Mouse (Mus musculus) naive thymus-derived CD4-positive, alpha-beta T cell, adult 5 months (primary cell): ENCODE measurements around the gene Gm42791. TPM values are rescaled to one million over a fixed set of nuclear protein-coding genes. Genes with fewer than 3 reads are reported as not detected.

Experiments
- polyA plus RNA-seq: library from polyadenylated mRNA; unstranded; fragments of 100-300 nt; shearing (Covaris generic); gene quantifications from one replicate; pipeline ENCODE4 v1.2.1, GENCODE M21; 2017

Gene Gm42791
- not detected for polyA plus RNA-seq

DNA sequence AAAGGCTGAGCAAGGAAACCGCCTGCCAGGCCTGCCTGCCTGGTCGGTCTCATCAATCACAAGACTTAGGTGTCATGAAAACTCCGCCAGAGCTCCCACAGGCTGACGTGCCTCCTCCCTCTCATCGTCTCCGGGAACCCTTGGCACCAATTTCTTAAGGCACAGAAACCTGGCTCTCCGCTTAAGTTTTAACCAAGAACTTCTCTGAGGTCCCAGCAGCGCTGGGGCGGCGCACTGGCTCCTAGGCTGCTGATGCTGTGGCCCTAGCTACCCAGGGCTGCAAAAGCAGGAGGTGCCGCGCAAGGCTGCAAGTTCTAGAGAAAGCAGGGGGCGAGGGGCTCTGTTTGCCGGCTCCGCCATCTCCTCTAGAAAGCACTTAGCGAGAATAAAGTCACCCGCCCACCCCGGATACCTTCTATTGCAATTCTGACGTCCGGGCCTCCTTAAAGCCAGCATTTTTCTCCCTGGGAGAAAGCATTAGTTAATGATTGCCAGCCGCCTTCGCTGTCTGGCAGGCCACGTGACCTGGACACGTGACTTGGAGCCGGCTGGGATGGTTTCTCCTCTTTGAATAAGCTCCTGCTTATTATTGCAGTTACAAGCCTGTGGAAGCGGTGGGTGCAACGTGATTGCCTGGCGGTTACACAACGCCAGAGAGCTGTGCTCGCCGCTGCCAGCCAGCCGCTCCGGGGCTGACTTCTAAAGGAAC is at the start of gene Gm42791:
Gene Gm42791, minus strand, starts transcription at position 442 of the 709 bp plus-strand sequence.

DNA sequence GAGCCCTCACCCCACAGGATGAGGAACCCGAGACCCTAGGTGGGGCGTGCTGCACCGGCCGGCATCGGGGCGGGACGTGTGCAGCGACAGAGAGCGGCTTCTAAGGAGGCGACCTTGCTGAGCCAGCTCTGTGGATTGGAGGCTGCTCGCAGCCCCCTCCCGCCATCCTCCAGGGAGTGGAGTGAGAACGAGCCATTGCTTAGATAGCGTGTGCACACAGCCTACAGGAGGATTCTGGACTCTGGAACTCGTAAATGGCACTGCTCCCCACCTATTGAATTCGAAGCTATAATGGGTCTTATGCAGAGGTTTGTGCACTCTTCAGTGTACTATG is 65.9 kb downstream of the Gm42791 start, which contains the start of gene Katnal1:
Gene Katnal1, minus strand, starts transcription at position 205 of the 334 bp plus-strand sequence.

Other genes starting within 250 kb of the Gm42791 start
- gene Katnal1, start 65.8 kb downstream of the Gm42791 start, polyA plus RNA-seq: 2.2 TPM
- 54.7 TPM for gene Uspl1, start 189.2 kb upstream of the Gm42791 start, polyA plus RNA-seq
- gene Hmgb1, start 189.3 kb upstream of the Gm42791 start, polyA plus RNA-seq: 236 TPM